Mouse (Mus musculus): Measurements from ENCODE around the gene Gstt1. TPM values are rescaled to one million over a fixed set of nuclear protein-coding genes. Genes with fewer than 3 reads are reported as not detected.

Gene Gstt1
- polyA plus RNA-seq, 1 experiment from 2014 or later = 11.6 TPM

DNA sequence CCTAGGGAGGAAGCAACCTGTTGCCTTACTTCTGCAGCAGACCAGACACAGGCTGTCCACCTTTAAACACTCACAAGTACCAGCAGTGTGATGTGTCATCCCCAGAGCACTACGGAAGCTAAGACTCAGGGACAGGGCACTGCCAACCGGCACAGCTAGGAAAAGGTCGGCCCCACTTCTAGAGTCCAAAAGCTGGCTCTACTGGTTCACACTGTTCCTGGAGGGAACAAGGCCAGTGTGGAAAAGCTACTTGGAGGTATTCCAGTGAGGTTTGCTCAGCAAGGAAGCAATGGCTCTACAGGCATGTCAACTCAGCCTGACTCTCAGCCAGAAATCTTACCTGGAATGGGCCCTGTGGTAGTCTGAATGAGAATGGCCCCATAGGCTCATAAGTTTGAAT lies 57.5 kb downstream of the Gstt1 start:
- WGBS = 95% methylated on average over 3 of the region's 3 CpGs
- Histone ChIP-seq H3K4me2 (replicated peaks; ENCODE audit: low read depth) (no peak overlapping the region), H3K9ac (ENCODE audit: low read depth, low read length) (no peak overlapping the region), H3K9me3 (ENCODE audit: control insufficient read depth) (no peaks in the 10 kb centered on the region), H3K4me1 (replicated peaks; ENCODE audit: control insufficient read depth, insufficient read depth, low read length) (no peaks in the 10 kb centered on the region), H3K27ac (ENCODE audit: low read depth, low read length) (no peak overlapping the region), H3K4me3 (ENCODE audit: low read depth, low read length) (no peak overlapping the region), H3K27me3 (replicated peaks; ENCODE audit: control insufficient read depth, insufficient read depth, low read length) (no peaks in the 10 kb centered on the region), H3K36me3 (ENCODE audit: control insufficient read depth, insufficient read depth) (peaks cover 77% of the 10 kb centered on the region)
- no peak for TF ChIP-seq CTCF (IDR thresholded peaks at IDR 0.05; ENCODE audit: low read depth)
- no peak for ATAC-seq

Other genes starting within 250 kb of the Gstt1 start
- gene Lrrc75b, start 238.3 kb downstream of the Gstt1 start, polyA plus RNA-seq (2015; fragmentation: Nextera tagmentation; extraction: Ambion mirVana) = 1.2 and 1.8 TPM in 2 replicates
- 131 and 132 TPM in 2 replicates for gene Ggt1, start 237.0 kb downstream of the Gstt1 start, polyA plus RNA-seq (2015; fragmentation: Nextera tagmentation; extraction: Ambion mirVana)
- gene Ggt5, start 209.2 kb downstream of the Gstt1 start, polyA plus RNA-seq (2015; fragmentation: Nextera tagmentation; extraction: Ambion mirVana) = 4.0 and 4.9 TPM in 2 replicates
- gene Susd2, start 154.6 kb downstream of the Gstt1 start, polyA plus RNA-seq (2015; fragmentation: Nextera tagmentation; extraction: Ambion mirVana) = 35.1 and 37.2 TPM in 2 replicates
- 14.1 and 15.6 TPM in 2 replicates for gene Cabin1, start 34.2 kb downstream of the Gstt1 start, polyA plus RNA-seq (2015; fragmentation: Nextera tagmentation; extraction: Ambion mirVana)
- gene Ddt, start 25.2 kb downstream of the Gstt1 start, polyA plus RNA-seq (2015; fragmentation: Nextera tagmentation; extraction: Ambion mirVana) = 122 and 129 TPM in 2 replicates
- 0.42 and 0.76 TPM in 2 replicates for gene Gm20441, start 17.6 kb downstream of the Gstt1 start, polyA plus RNA-seq (2015; fragmentation: Nextera tagmentation; extraction: Ambion mirVana)
- gene Gstt3, start 17.2 kb downstream of the Gstt1 start, polyA plus RNA-seq (2015; fragmentation: Nextera tagmentation; extraction: Ambion mirVana) = 47.7 and 51.5 TPM in 2 replicates
- gene Gstt4, start 24.0 kb upstream of the Gstt1 start, polyA plus RNA-seq (2015; fragmentation: Nextera tagmentation; extraction: Ambion mirVana) = not detected in 2 replicates
- gene Gstt2, start 38.8 kb upstream of the Gstt1 start, polyA plus RNA-seq (2015; fragmentation: Nextera tagmentation; extraction: Ambion mirVana) = 74.4 and 81.5 TPM in 2 replicates
- 489 and 529 TPM in 2 replicates for gene Mif, start 61.7 kb upstream of the Gstt1 start, polyA plus RNA-seq (2015; fragmentation: Nextera tagmentation; extraction: Ambion mirVana)
- gene Derl3, start 94.8 kb upstream of the Gstt1 start, polyA plus RNA-seq (2015; fragmentation: Nextera tagmentation; extraction: Ambion mirVana) = 2.8 and 3.7 TPM in 2 replicates
- gene Smarcb1, start 123.0 kb upstream of the Gstt1 start, polyA plus RNA-seq (2015; fragmentation: Nextera tagmentation; extraction: Ambion mirVana) = 54.9 and 58.1 TPM in 2 replicates
- gene Chchd10, start 134.5 kb upstream of the Gstt1 start, polyA plus RNA-seq (2015; fragmentation: Nextera tagmentation; extraction: Ambion mirVana) = 308 and 334 TPM in 2 replicates
- gene Mmp11, start 137.9 kb upstream of the Gstt1 start, polyA plus RNA-seq (2015; fragmentation: Nextera tagmentation; extraction: Ambion mirVana) = 8.7 and 9.2 TPM in 2 replicates
- gene Gm867, start 142.1 kb upstream of the Gstt1 start, polyA plus RNA-seq (2015; fragmentation: Nextera tagmentation; extraction: Ambion mirVana) = not detected in 2 replicates
- gene Vpreb3, start 144.5 kb upstream of the Gstt1 start, polyA plus RNA-seq (2015; fragmentation: Nextera tagmentation; extraction: Ambion mirVana) = 0.43 TPM in 1 of 2 replicates, not detected in the other
- gene Gm5134, start 155.9 kb upstream of the Gstt1 start, polyA plus RNA-seq (2015; fragmentation: Nextera tagmentation; extraction: Ambion mirVana) = not detected in 2 replicates
- gene Zfp280b, start 234.1 kb upstream of the Gstt1 start, polyA plus RNA-seq (2015; fragmentation: Nextera tagmentation; extraction: Ambion mirVana) = 7.4 and 8.9 TPM in 2 replicates

Measured in intestine, postnatal 0 days (tissue).